In genomic region chr5:25666108-25666507, GRCm38 (mm10) we compare ENCODE assay signal across 9 mouse cellular contexts. TPM values are rescaled to one million over a fixed set of nuclear protein-coding genes. Genes with fewer than 3 reads are reported as not detected.
DNase-seq lines count a peak whose midpoint lies in the region; ATAC-seq and TF ChIP-seq lines count a peak whose summit lies in the region.
"Had no signal": no experiment of that assay in that cellular context is flagged by ENCODE, and none has a peak within 500 bp of the region (broad histone marks: within the 10 kb centered on the region; RNA-seq: fewer than 3 reads in every experiment).

No protein-coding gene starts in this region.

- peaks cover 9% of the 10 kb centered on the region for H3K4me1 ChIP-seq in neural tube, embryonic 13.5 days (replicated peaks)
- peaks cover 9% of the 10 kb centered on the region for H3K4me1 ChIP-seq in forebrain, embryonic 16.5 days (replicated peaks; ENCODE audit: control insufficient read depth, insufficient read depth, low read length)
- H3K4me1 ChIP-seq in thymus, adult 2 months (replicated peaks; ENCODE audit: control insufficient read depth, insufficient read depth, low read length), result no peaks in the 10 kb centered on the region

- DNase-seq in neural tube, embryonic 10.5 days (ENCODE audit: extremely low spot score, low spot score), result no peak
- peak; percentile 19 to 43 for DNase-seq in layer of hippocampus, postnatal 36 days
- DNase-seq in right cerebral cortex, adult 18-20 months, result peak; percentile 26
- no peak for DNase-seq in urinary bladder, adult 2 months (ENCODE audit: low spot score)
- DNase-seq in cerebellum, adult 8-10 months, result no peak
- DNase-seq in thymus, adult 2 months, result no peak

- no peak overlapping the region for H3K27ac ChIP-seq in neural tube, embryonic 13.5 days (replicated peaks)
- peak overlapping the region; percentile 60 for H3K27ac ChIP-seq in forebrain, embryonic 16.5 days (ENCODE audit: low read length)
- H3K27ac ChIP-seq in thymus, adult 2 months (ENCODE audit: control insufficient read depth, insufficient read depth, low read length), result no peak overlapping the region
- H3K27ac ChIP-seq: heart, embryonic 13.5 days had no signal

- TF ChIP-seq POLR2A in thymus, adult 2 months (IDR thresholded peaks at IDR 0.05; ENCODE audit: control insufficient read depth, extremely low read depth, insufficient read depth, low read length, poor library complexity), result no peak

- no peak overlapping the region for H3K4me2 ChIP-seq in neural tube, embryonic 13.5 days
- H3K4me2 ChIP-seq in forebrain, embryonic 16.5 days (ENCODE audit: low read length), result no peak overlapping the region
- H3K4me2 ChIP-seq: heart, embryonic 13.5 days had no signal

- WGBS in neural tube, embryonic 13.5 days, result 39% methylated on average over 4 of the region's 4 CpGs
- WGBS in forebrain, embryonic 16.5 days, result 4% methylated on average over 4 of the region's 4 CpGs
- 62% methylated on average over 4 of the region's 4 CpGs for WGBS in thymus, adult 2 months

- H3K36me3 ChIP-seq in neural tube, embryonic 13.5 days, result no peaks in the 10 kb centered on the region
- H3K36me3 ChIP-seq in forebrain, embryonic 16.5 days (ENCODE audit: control insufficient read depth, insufficient read depth), result no peaks in the 10 kb centered on the region
- H3K36me3 ChIP-seq in thymus, adult 2 months (ENCODE audit: control insufficient read depth, insufficient read depth, low read length), result no peaks in the 10 kb centered on the region
- H3K36me3 ChIP-seq: heart, embryonic 13.5 days had no signal

- 0 out of 2 replicates have a peak, but pooled peaks have one; percentile 53 for ATAC-seq in neural tube, embryonic 13.5 days (ENCODE audit: low read depth)
- peak; percentile 95 for ATAC-seq in forebrain, embryonic 16.5 days

- TF ChIP-seq CTCF in thymus, adult 2 months (IDR thresholded peaks at IDR 0.05; ENCODE audit: borderline replicate concordance, control insufficient read depth, extremely low read depth, insufficient read depth, low read length, poor library complexity), result no peak

- no peaks in the 10 kb centered on the region for H3K9me3 ChIP-seq in neural tube, embryonic 13.5 days
- no peaks in the 10 kb centered on the region for H3K9me3 ChIP-seq in forebrain, embryonic 16.5 days (ENCODE audit: control insufficient read depth, low read length)
- H3K9me3 ChIP-seq: heart, embryonic 13.5 days had no signal

- no peak overlapping the region for H3K4me3 ChIP-seq in neural tube, embryonic 13.5 days
- H3K4me3 ChIP-seq in forebrain, embryonic 16.5 days (replicated peaks; ENCODE audit: low read length), result no peak overlapping the region
- H3K4me3 ChIP-seq in thymus, adult 2 months (ENCODE audit: control insufficient read depth, insufficient read depth, low read length), result no peak overlapping the region
- H3K4me3 ChIP-seq: heart, embryonic 13.5 days had no signal

- H3K9ac ChIP-seq in neural tube, embryonic 13.5 days, result no peak overlapping the region
- H3K9ac ChIP-seq in forebrain, embryonic 16.5 days (replicated peaks; ENCODE audit: low read depth, low read length), result no peak overlapping the region
- H3K9ac ChIP-seq: heart, embryonic 13.5 days had no signal

- H3K27me3 ChIP-seq in neural tube, embryonic 13.5 days, result no peaks in the 10 kb centered on the region
- no peaks in the 10 kb centered on the region for H3K27me3 ChIP-seq in forebrain, embryonic 16.5 days (replicated peaks; ENCODE audit: control insufficient read depth, insufficient read depth, low read length)
- H3K27me3 ChIP-seq in thymus, adult 2 months (ENCODE audit: control insufficient read depth, insufficient read depth, low read length), result no peaks in the 10 kb centered on the region
- H3K27me3 ChIP-seq: heart, embryonic 13.5 days had no signal

RNA-seq across cellular contexts. Expression of gene Xrcc2, which starts 39.5 kb away (rescaled TPM):
- polyA plus RNA-seq in neural tube, embryonic 13.5 days (2015; fragmentation: Nextera tagmentation; extraction: Ambion mirVana), result 3.2 and 6.4 TPM in 2 replicates
- 5.4 and 5.6 TPM in 2 replicates for polyA plus RNA-seq in forebrain, embryonic 16.5 days (2015; fragmentation: Nextera tagmentation; extraction: Ambion mirVana)
- 1 to 10 TPM; 5.2 to 6.8 TPM for total RNA-seq in layer of hippocampus, postnatal 36 days (2021)
- polyA plus RNA-seq in urinary bladder, adult 2 months (2012; rRNA removed), result 4.0 and 4.5 TPM in 2 replicates
- 10.6 and 12.8 TPM in 2 replicates for polyA plus RNA-seq in thymus, adult 2 months (2012; rRNA removed)

Comparison
In these comparisons a context has a peak if more than half of its experiments do, and no peak if none do; other contexts are left out.
1. DNase-seq: peak in layer of hippocampus, postnatal 36 days (2 of 2) and right cerebral cortex, adult 18-20 months (single experiment); none in neural tube, embryonic 10.5 days (single experiment), urinary bladder, adult 2 months (single experiment), cerebellum, adult 8-10 months (single experiment) and thymus, adult 2 months (single experiment).